Mouse (Mus musculus) heart, adult 8-10 months (tissue): ENCODE results near the gene 1700025C18Rik. TPM values are rescaled to one million over a fixed set of nuclear protein-coding genes. Genes with fewer than 3 reads are reported as not detected.

ENCODE experiments used
- DNase-seq: peaks from one replicate; pipeline ENCODE4 v3.0.0; 2022; ENCODE audit warnings: low spot score
- total RNA-seq, 4 experiments: library from RNA; stranded (reverse); gene quantifications; 2 replicates each; pipeline ENCODE4 v1.2.4; 2022

Gene 1700025C18Rik
- total RNA-seq, 4 experiments from 2014 or later = not detected

DNA sequence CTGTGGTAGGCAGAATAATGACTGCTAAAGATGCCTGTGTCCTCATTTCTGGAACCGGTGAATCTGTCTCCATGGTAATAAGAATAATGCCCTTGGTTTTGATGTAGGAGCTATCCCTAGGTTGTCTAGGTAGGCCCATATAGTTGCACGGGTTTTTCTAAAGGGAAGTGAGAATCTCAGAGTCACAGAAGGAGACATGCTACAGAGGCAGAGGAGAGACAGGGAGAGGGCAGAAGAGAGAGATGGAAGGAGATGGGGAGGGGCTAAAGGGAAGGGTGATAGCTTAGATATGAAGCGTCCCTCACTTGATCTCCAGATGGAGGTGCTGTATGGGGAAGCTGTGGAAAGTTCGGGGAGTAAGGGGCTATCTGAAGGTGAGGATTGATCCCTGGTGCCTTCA lies 53.1 kb downstream of the 1700025C18Rik start:
- no peak for DNase-seq

DNA sequence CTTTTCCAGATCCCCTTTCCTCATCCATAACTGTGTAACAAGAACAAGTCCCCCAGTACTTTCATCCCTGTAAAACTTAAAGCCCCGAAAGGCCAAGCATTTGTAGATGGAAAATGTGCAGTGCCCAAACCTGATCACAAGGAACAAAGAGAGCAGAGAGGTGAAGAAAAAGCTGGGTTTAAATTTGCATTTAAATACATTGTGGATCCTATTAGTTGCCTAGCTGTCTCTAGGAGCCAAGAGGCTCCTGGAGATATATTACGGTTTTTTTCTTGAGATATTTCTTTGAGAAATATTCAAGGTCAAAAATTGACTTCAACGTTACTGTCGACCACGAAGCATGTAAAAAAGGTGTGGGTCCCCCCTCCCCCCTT lies 55.5 kb downstream of the 1700025C18Rik start:
- DNase-seq = no peak

DNA sequence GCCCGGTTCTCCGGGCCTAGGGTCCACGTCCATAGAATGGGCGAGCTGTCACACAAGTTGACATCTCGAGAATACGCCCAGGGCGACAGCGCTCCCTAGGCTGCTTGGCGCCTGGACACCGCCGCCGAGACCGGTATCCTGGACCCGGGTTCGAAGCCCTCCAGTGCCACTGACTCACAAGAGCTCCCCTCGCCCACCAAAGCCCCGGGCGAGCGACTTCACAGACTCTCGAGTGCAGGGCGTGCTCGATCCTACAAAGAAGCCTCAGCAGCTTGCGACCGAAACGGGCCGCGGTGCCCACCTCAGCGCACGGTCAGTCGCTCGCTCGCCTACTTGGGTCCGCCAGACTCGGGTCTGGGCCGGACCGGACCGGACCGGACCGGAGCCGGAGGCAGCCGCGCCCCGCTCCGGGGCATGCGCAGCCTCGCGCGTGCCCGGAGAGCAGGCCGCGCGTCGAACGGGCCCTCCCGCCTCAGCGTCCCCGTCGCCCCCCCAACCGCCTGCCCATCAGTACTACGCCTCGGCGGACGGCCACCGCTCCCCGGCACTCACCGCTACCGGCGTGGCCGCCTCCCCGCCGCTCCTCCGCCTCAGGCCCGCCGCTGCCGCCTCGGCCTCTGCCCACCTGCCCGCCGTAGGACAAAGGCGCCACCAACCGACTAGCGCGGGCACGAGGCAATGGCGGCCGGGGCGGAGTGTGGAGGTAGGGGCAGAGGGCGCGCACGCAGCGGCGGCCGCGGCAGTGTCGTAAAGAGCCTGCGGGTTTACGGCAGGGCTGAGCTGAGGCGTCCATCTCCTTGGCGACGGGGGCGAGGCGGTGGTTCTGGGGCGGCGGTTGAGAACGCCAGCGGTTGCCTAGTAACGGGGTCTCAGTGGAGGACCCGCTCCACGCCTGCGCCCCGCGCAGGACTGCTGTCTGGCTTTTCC lies 56.2 kb downstream of the 1700025C18Rik start, which contains the start of gene Ncoa5:
TSS of gene Ncoa5 (minus strand) at position 737 of the 927 bp plus-strand sequence.
- DNase-seq = peak; percentile 98

DNA sequence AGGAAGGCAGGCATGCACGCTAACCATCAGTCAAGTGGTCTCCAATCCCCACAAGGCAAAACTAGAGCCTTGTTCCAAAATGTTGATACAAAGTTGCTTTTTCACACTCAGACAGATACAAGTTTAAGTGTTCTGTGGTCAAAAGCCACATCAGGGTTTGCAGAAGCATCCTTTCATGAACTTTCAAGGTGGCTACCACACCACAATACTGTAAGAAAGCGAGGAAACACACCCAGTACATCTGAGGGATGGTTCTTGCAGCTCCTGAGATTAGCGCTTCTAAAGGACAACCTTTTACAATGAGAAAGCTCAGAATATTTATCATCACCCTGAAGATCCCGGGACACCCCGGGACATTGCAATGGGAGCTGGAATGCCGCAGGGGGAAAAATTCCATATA lies 57.2 kb downstream of the 1700025C18Rik start:
- no peak for DNase-seq

DNA sequence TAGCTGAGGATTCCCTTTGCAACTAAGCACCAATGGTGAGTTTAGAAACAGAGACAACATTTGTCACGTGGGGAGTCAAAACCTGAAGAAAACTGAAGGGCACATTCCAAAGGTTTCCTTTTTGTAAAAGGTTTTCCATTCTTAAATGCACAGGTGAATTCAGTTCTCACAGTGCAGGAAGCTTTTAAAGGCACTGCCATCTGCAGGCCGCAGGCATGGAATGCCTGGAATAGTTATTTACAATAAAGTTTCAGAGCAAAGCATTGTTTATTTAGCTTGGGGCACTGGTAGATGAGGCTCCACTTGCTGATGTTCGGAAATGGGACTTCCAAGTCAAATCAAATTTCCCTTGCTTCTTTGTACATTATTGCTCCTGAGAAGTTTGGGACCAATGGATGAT lies 58.0 kb downstream of the 1700025C18Rik start:
- no peak for DNase-seq

Other genes with a start within 250 kb of the 1700025C18Rik start
- gene Pltp, start 233.0 kb downstream of the 1700025C18Rik start, total RNA-seq = 10 to 100 TPM; 32.8 to 40.4 (median 35.7) TPM
- gene Pcif1, start 211.4 kb downstream of the 1700025C18Rik start, total RNA-seq = 10 to 100 TPM; 23.3 to 34.7 (median 33.0) TPM
- 1 to 10 TPM; 7.6 to 8.5 (median 8.2) TPM for gene Zfp335, start 179.0 kb downstream of the 1700025C18Rik start, total RNA-seq
- gene Mmp9, start 150.0 kb downstream of the 1700025C18Rik start, total RNA-seq = 1 to 10 TPM in 2 of 4 experiments, under 1 TPM in 2; 0.84 to 1.2 (median 0.98) TPM
- gene Slc12a5, start 129.9 kb downstream of the 1700025C18Rik start, total RNA-seq = 1 to 10 TPM; 1.2 to 4.2 (median 2.8) TPM
- 10 to 100 TPM; 15.2 to 18.9 (median 18.6) TPM for gene Ncoa5, start 55.9 kb downstream of the 1700025C18Rik start, total RNA-seq
- gene Cd40, start 35.1 kb downstream of the 1700025C18Rik start, total RNA-seq = 1 to 10 TPM; 1.6 to 2.4 (median 1.9) TPM
- 1 to 10 TPM in 2 of 4 experiments, under 1 TPM in 2; 0.75 to 2.2 (median 0.99) TPM for gene Cdh22, start 144.1 kb upstream of the 1700025C18Rik start, total RNA-seq
- 10 to 100 TPM; 17.9 to 22.1 (median 19.5) TPM for gene Slc35c2, start 197.1 kb upstream of the 1700025C18Rik start, total RNA-seq
- 10 to 100 TPM; 13.7 to 16.4 (median 13.8) TPM for gene Elmo2, start 235.7 kb upstream of the 1700025C18Rik start, total RNA-seq